Mouse (Mus musculus): ENCODE measurements around the gene Nek3. TPM values are rescaled to one million over a fixed set of nuclear protein-coding genes. Genes with fewer than 3 reads are reported as not detected.
A peak's percentile ranks its signal among the peaks of the same experiment; 100 is the strongest.

The Nek3 gene
- polyA plus RNA-seq (2012; rRNA removed), result 0.96 and 1.0 TPM in 2 replicates

- H3K27ac ChIP-seq (ENCODE audit: control insufficient read depth, insufficient read depth, low read depth, low read length), result no peak within 1 kb of the TSS
- H3K27me3 ChIP-seq (ENCODE audit: control insufficient read depth, insufficient read depth, low read length), result no peaks in the 10 kb centered on the region
- TF ChIP-seq CTCF (IDR thresholded peaks at IDR 0.05; ENCODE audit: control insufficient read depth, insufficient read depth, insufficient replicate concordance, low read depth, low read length) (no peak), POLR2A (IDR thresholded peaks at IDR 0.05; ENCODE audit: control insufficient read depth, low read depth, low read length) (peak; percentile 60)
- no peaks in the 10 kb centered on the region for H3K36me3 ChIP-seq (ENCODE audit: control insufficient read depth, insufficient read depth, low read length)
- H3K4me1 ChIP-seq (ENCODE audit: control insufficient read depth, insufficient read depth, low read length), result no peaks in the 10 kb centered on the region
- H3K4me3 ChIP-seq (ENCODE audit: control insufficient read depth, low read depth, low read length), result peak within 1 kb of the TSS; percentile 71
Observed at GRCm38 (mm10) chr8:22166080-22166603, at the start of gene Nek3. Gene Nek3 (minus strand): TSS chr8:22166435.

GRCm38 (mm10) chr8:22214826-22215225, 48.6 kb upstream of the Nek3 start:
- no peak for TF ChIP-seq CTCF (IDR thresholded peaks at IDR 0.05; ENCODE audit: control insufficient read depth, insufficient read depth, insufficient replicate concordance, low read depth, low read length)
- TF ChIP-seq POLR2A (IDR thresholded peaks at IDR 0.05; ENCODE audit: control insufficient read depth, low read depth, low read length), result no peak
- peaks cover 1% of the 10 kb centered on the region; the same call in 1 of the 2 replicates for H3K36me3 ChIP-seq (ENCODE audit: control insufficient read depth, insufficient read depth, low read length)
- H3K27ac ChIP-seq (ENCODE audit: control insufficient read depth, insufficient read depth, low read depth, low read length), result no peak overlapping the region
- no peaks in the 10 kb centered on the region for H3K4me1 ChIP-seq (ENCODE audit: control insufficient read depth, insufficient read depth, low read length)
- no peaks in the 10 kb centered on the region for H3K27me3 ChIP-seq (ENCODE audit: control insufficient read depth, insufficient read depth, low read length)
- H3K4me3 ChIP-seq (ENCODE audit: control insufficient read depth, low read depth, low read length), result no peak overlapping the region

GRCm38 (mm10) chr8:22209012-22209411, 42.8 kb upstream of the Nek3 start:
- no peaks in the 10 kb centered on the region for H3K36me3 ChIP-seq (ENCODE audit: control insufficient read depth, insufficient read depth, low read length)
- H3K27ac ChIP-seq (ENCODE audit: control insufficient read depth, insufficient read depth, low read depth, low read length), result no peak overlapping the region
- no peak overlapping the region for H3K4me3 ChIP-seq (ENCODE audit: control insufficient read depth, low read depth, low read length)
- H3K27me3 ChIP-seq (ENCODE audit: control insufficient read depth, insufficient read depth, low read length), result no peaks in the 10 kb centered on the region
- TF ChIP-seq CTCF (IDR thresholded peaks at IDR 0.05; ENCODE audit: control insufficient read depth, insufficient read depth, insufficient replicate concordance, low read depth, low read length) (no peak), POLR2A (IDR thresholded peaks at IDR 0.05; ENCODE audit: control insufficient read depth, low read depth, low read length) (no peak)
- H3K4me1 ChIP-seq (ENCODE audit: control insufficient read depth, insufficient read depth, low read length), result no peaks in the 10 kb centered on the region

GRCm38 (mm10) chr8:22207535-22207934, 41.3 kb upstream of the Nek3 start:
- Histone ChIP-seq H3K4me1 (ENCODE audit: control insufficient read depth, insufficient read depth, low read length) (no peaks in the 10 kb centered on the region), H3K4me3 (ENCODE audit: control insufficient read depth, low read depth, low read length) (no peak overlapping the region), H3K27ac (ENCODE audit: control insufficient read depth, insufficient read depth, low read depth, low read length) (no peak overlapping the region), H3K36me3 (ENCODE audit: control insufficient read depth, insufficient read depth, low read length) (no peaks in the 10 kb centered on the region), H3K27me3 (ENCODE audit: control insufficient read depth, insufficient read depth, low read length) (no peaks in the 10 kb centered on the region)
- TF ChIP-seq CTCF (IDR thresholded peaks at IDR 0.05; ENCODE audit: control insufficient read depth, insufficient read depth, insufficient replicate concordance, low read depth, low read length), result no peak
- no peak for TF ChIP-seq POLR2A (IDR thresholded peaks at IDR 0.05; ENCODE audit: control insufficient read depth, low read depth, low read length)

GRCm38 (mm10) chr8:22199481-22199880, 33.2 kb upstream of the Nek3 start:
- no peaks in the 10 kb centered on the region for H3K4me1 ChIP-seq (ENCODE audit: control insufficient read depth, insufficient read depth, low read length)
- no peak overlapping the region for H3K27ac ChIP-seq (ENCODE audit: control insufficient read depth, insufficient read depth, low read depth, low read length)
- no peak overlapping the region for H3K4me3 ChIP-seq (ENCODE audit: control insufficient read depth, low read depth, low read length)
- H3K27me3 ChIP-seq (ENCODE audit: control insufficient read depth, insufficient read depth, low read length), result no peaks in the 10 kb centered on the region
- TF ChIP-seq POLR2A (IDR thresholded peaks at IDR 0.05; ENCODE audit: control insufficient read depth, low read depth, low read length) (no peak), CTCF (IDR thresholded peaks at IDR 0.05; ENCODE audit: control insufficient read depth, insufficient read depth, insufficient replicate concordance, low read depth, low read length) (peak; percentile 23; the same call in 1 of the 2 replicates)
- H3K36me3 ChIP-seq (ENCODE audit: control insufficient read depth, insufficient read depth, low read length), result no peaks in the 10 kb centered on the region

- Histone ChIP-seq H3K27me3 (ENCODE audit: control insufficient read depth, insufficient read depth, low read length) (no peaks in the 10 kb centered on the region), H3K4me3 (ENCODE audit: control insufficient read depth, low read depth, low read length) (no peak overlapping the region), H3K36me3 (ENCODE audit: control insufficient read depth, insufficient read depth, low read length) (no peaks in the 10 kb centered on the region), H3K4me1 (ENCODE audit: control insufficient read depth, insufficient read depth, low read length) (0 out of 2 replicates have a peak, but pooled peaks cover 2% of the 10 kb centered on the region), H3K27ac (ENCODE audit: control insufficient read depth, insufficient read depth, low read depth, low read length) (no peak overlapping the region)
- TF ChIP-seq POLR2A (IDR thresholded peaks at IDR 0.05; ENCODE audit: control insufficient read depth, low read depth, low read length), result no peak
- TF ChIP-seq CTCF (IDR thresholded peaks at IDR 0.05; ENCODE audit: control insufficient read depth, insufficient read depth, insufficient replicate concordance, low read depth, low read length), result no peak
Observed at GRCm38 (mm10) chr8:22197914-22198313, 31.7 kb upstream of the Nek3 start.

GRCm38 (mm10) chr8:22193432-22194010, 27.3 kb upstream of the Nek3 start:
- Histone ChIP-seq H3K4me1 (ENCODE audit: control insufficient read depth, insufficient read depth, low read length) (0 out of 2 replicates have a peak, but pooled peaks cover 2% of the 10 kb centered on the region), H3K27ac (ENCODE audit: control insufficient read depth, insufficient read depth, low read depth, low read length) (peak overlapping the region; percentile 90), H3K27me3 (ENCODE audit: control insufficient read depth, insufficient read depth, low read length) (no peaks in the 10 kb centered on the region), H3K4me3 (ENCODE audit: control insufficient read depth, low read depth, low read length) (peak overlapping the region; percentile 93), H3K36me3 (ENCODE audit: control insufficient read depth, insufficient read depth, low read length) (no peaks in the 10 kb centered on the region)
- TF ChIP-seq POLR2A (IDR thresholded peaks at IDR 0.05; ENCODE audit: control insufficient read depth, low read depth, low read length) (no peak), CTCF (IDR thresholded peaks at IDR 0.05; ENCODE audit: control insufficient read depth, insufficient read depth, insufficient replicate concordance, low read depth, low read length) (no peak)

Measured in testis, adult 2 months (tissue).